Mouse (Mus musculus): Measurements from ENCODE around the gene Ttc17. TPM values are rescaled to one million over a fixed set of nuclear protein-coding genes. Genes with fewer than 3 reads are reported as not detected.
"Not testable (repeated sequence)": the region's sequence is repeated elsewhere in the genome, so short reads cannot be mapped to it uniquely, and the experiment has no call there.

Ttc17 gene
- total RNA-seq, 2 experiments from 2014 or later: 17.7 to 20.1 TPM

DNA sequence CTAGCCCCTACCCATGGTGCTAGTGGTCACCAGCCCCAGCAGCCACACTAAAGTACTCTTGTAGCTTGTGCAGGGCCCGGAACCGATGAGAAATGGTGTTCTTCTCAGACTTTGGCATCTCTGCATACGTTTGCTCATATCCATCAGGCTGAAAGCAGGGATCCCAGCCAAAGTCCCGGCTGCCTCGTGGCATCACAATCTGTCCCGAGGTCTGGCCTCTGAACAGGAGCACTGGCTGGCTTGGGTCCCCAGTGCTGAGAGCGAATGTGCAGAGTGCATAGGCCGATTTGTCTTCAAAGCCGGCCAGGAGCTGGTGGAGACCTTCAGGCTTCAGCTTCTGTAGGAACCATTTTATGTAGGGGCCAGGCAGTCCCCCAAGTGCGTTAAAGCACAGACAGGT, 22.0 kb downstream of the Ttc17 start:
- intact Hi-C loops (cut with DNase I); DNase-seq: not testable (repeated sequence)

DNA sequence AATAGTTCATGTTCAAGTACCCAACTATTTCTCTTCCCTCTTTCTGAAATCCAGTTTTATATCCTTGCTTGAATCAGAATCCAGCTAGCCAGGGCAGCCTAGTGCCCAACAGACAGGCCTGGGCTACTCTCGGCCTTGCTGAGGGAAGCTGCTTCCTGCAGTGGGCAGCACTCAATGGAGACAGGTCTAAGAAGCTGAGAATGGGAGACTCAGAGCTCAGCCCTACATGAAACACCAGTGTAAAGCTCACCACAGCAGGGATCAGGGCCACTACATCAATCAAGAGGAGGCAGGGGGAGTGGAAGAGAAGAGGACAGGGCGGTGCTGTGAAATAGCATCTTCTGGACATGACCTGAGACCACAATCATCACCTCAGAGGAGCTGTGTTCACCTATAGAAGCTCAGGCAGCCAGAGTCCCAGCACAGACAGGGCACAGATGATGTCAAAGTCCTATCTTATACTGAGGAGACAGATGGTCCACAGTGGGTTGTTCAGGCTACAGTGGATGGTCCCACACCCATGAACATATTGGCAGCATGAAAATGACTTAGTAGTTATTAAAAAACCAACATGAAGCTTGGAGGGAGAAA, 25.3 kb downstream of the Ttc17 start:
- DNase-seq: no peak
- intact Hi-C loops (cut with DNase I): no loop called here

DNA sequence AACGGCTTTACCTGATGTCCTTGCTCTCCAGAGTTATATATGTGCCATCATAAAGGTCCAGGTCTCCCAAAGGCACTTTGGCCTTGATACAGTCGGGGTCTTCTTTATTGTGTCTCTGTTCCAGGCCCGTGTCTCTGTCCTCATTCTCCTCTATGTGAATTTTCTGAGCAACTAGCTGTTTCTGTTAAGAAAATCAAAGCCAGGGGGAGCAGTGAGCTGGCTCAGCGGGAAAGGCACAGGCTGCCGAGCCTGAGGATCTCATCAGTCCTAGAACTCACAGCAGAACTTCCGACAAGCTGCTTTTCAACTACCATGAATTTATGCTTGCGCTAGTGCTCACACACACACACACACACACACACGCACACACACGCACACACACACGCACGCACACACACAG, 27.8 kb downstream of the Ttc17 start:
- no peak for DNase-seq
- intact Hi-C loops (cut with DNase I): no loop called here

DNA sequence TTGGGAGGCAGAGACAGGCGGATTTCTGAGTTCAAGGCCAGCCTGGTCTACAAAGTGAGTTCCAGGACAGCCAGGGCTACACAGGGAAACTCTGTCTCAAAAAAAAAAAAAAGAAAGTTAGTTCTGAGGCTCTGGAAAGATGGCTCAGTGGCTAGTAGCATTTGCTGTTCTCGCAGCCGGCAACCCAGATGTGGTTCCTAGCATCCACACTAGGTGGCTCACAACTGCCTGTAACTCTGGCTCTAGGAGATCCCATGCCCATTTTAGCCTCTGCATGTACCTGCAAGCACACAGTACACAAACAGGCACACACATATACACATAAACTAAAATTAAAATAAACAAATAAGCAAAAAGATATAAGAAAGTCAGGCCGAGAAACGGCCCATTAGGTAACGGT, 35.4 kb downstream of the Ttc17 start:
- peak in 1 of 2 experiments; percentile 6 for DNase-seq
- intact Hi-C loops (cut with DNase I): loop anchor here (5.0 kb wide), 1 partner anchor 51 kb away; no protein-coding TSS in a partner anchor

DNA sequence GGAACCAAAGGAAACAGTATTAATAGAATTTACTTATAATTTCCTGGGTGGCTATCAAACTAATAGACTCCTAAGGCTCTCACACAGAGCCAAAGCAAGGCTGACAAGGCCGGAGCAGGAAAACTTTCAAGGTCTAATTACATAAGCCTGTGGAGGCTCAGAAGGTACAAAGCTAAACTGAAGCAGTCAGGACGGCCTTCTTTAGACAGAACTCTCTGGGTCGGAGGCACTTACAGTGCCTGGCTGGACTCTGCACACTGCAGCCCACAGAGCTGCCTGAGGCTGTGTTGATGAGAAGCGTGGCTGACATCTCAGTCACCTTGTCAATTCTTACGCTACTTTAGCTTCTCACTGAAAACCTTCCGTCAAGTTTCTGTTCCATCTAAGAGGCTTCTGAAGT, 42.7 kb downstream of the Ttc17 start:
- no peak for DNase-seq
- intact Hi-C loops (cut with DNase I): no loop called here

DNA sequence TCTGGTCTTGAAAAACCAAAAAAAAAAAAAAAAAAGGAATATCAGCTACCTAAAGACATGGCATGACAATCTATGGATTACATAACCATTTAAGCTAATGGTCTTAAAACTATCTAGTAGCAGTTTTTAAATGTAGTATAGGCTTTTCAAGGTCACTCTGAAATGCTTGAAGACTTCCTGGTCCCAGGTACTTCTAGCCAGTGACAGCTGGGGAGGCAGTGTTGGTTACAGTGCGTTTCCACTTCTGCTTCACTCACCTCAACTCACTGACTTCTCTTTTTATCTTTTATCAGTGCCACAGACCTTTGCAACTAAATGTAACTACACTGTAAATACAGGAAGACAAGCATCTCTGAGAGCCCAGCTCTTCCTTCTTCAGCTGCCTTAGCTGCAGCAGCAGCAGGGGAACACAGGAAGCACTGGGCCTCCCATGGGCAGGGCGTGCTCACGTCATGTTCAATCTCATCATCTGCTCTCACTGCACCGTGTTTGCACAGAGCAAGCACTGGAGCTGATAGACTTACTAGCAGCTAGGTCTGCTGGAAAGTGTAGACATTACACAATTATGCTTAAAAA, 46.0 kb downstream of the Ttc17 start:
- intact Hi-C loops (cut with DNase I): no loop called here
- no peak for DNase-seq

DNA sequence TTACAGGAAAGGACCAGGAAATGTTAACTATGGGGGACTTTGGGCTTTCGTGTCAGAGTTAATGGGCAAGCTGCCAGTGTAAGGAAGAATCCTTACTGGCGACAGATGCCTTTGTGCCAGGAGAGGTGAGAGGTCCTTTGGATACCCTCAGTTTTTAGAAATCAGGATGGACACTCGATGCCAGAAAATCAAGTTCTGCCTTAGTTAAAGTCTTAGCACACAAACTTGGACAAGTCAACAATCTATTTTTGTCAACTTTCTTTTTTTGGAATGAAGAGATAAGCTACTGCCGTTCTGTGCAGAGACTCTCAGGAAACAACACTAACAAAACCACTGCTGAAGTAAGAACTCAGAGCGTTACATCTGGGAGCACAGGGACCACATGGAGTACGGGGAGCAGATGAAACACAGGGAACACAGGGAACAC, 58.3 kb downstream of the Ttc17 start:
- intact Hi-C loops (cut with DNase I): no loop called here
- DNase-seq: no peak

DNA sequence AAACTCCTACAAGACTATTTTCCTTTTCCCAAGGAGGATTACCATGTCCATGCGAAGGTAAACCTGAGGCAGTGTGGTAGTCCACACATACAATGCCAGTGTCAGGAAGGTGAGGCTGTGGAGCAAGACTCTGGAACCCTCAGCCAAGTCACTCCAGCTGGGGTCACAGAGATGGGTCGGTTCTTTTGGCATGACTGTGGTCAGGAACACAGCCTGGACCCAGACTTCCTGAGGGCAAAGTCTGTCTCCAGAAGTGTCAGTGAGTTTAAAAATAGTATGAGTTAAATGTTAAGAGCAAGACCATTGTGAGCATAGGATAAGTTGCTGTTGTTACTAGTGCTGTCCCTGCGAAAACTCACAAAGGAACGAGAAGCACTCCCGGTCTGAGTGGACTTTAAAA, 59.7 kb downstream of the Ttc17 start:
- intact Hi-C loops (cut with DNase I): no loop called here
- DNase-seq: no peak

DNA sequence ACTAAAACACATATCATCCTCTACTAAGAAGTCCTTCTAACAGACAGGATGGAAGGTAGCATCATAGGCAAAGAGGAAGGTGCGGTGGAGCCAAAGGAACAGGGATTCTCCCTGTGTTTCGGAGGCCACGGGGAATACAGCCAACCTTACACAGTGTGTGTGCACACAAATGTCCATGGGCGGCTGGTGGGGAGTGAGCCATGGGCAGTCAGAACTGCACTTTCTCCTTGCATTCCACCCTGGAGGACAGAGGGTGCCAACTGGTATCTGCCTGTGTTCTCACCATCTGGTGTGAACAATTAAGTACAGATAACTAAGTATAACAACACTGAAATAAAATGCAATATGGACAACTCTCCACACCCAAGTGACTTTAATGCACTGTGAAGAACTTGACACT, 61.9 kb downstream of the Ttc17 start:
- intact Hi-C loops (cut with DNase I): no loop called here
- DNase-seq: no peak

DNA sequence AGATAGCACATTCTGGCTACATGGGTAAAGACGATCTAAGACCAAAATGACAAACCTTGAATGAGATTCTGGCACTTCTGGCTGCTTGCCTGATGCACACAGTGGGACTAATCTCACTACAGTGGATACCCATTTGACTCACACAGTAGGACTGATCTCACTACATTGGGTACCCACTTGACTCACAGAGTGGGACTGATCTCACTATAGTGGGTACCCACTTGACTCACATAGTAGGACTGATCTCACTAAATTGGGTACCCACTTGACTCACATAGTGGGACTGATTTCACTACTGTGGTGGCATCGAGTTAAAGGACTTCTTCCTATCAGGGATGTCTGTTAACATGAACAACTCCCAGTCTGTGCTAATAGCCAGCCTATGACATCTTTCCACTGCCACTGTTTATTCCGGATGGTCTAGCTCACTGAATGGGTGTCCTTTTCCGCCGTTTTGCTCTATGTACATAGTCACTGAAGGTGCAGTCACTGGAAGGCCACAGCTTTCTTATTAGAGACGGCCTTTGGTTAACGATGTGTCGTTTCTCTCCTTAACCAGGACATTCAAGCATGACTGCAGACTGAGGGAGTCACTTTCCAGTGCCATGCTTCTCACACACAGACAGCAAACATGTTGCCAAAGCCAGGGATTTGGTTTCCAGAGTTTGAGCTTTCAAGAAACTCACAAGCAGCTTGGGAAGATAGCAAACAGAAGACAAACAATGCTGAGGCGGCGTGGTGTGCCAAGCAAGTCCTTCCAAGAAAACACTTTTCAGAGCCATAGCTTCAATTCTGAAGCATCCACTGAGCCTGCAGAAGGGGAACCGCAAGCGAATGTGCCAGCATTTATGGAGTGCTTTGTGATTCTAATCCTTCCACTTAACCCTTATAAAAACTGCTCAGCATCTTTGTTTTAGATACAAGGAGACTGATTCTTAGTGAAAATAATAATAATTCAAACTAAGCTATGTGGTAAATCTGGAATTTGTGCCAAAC, 62.9 kb downstream of the Ttc17 start:
- intact Hi-C loops (cut with DNase I): no loop called here
- DNase-seq: no peak

DNA sequence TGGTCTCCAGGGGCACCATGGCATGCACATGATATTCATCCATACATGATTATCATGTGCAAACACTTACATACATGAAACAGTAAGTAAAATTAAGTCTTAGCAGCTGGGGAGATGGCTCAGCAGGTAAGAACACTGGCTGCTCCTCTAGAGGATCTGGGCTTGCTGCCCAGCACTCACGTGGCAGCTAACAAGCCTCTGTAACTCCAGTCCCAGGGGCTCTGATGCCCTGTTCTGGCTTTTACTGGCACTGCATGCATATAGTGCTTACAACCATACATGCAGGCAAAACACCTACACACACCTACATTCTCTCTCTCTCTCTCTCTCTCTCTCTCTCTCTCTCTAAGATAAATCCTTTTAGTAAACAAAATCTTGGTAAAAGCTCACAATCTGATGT, 65.7 kb downstream of the Ttc17 start:
- intact Hi-C loops (cut with DNase I): no loop called here
- DNase-seq: no peak

DNA sequence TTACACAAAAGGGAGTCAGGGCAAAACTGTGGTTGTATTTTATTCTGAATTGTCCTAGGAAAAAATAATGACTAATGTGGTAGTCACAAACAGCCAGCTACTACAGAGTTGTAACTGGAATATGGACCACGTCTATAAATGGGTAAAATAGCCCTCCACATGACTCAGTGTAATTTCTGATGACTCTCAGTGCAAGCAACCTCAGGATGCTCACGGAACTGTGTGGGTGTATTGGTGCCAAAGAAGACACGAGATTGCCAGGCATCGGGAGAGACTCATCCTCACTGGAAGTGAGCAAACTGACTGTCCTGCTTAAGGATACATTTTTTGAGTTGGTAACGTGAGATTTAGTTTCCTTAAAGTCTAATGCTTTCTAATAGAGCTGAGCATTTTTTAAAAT, 67.0 kb downstream of the Ttc17 start:
- intact Hi-C loops (cut with DNase I): no loop called here
- no peak for DNase-seq

DNA sequence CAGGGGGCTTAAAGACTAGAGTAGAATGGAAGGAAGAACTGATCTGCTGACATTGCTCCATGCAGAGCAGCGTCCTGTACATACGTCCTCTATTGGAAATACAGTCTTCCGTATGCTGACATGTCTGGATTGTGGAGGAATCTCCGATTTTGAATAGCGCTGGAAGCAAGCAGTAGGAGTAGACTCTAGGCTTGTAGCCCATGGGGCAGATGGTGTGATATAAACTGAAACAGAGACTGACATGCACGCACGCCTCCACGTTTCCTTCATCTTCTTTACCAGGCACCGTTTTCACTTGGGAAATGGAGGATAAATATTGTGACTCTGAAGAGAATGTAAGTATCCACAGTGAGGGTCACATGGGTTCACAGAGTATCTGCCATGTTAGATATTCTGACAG, 70.2 kb downstream of the Ttc17 start:
- no peak for DNase-seq
- intact Hi-C loops (cut with DNase I): no loop called here

DNA sequence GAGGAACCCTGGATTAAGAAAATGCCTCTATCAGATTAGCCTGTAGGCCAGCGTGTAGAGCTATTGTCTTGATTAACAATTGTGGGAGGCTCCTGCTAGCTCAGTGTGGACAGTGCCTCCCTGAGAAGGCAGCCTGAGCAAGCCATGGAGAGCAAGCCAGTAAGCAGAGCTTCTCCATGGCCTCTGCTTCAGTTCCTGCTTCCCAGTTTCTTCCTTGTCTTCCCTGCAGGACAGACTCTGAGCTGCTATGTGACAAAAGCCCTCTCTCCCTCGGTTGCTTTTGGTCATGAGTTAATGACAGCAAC, 71.8 kb downstream of the Ttc17 start:
- intact Hi-C loops (cut with DNase I): no loop called here
- DNase-seq: no peak

DNA sequence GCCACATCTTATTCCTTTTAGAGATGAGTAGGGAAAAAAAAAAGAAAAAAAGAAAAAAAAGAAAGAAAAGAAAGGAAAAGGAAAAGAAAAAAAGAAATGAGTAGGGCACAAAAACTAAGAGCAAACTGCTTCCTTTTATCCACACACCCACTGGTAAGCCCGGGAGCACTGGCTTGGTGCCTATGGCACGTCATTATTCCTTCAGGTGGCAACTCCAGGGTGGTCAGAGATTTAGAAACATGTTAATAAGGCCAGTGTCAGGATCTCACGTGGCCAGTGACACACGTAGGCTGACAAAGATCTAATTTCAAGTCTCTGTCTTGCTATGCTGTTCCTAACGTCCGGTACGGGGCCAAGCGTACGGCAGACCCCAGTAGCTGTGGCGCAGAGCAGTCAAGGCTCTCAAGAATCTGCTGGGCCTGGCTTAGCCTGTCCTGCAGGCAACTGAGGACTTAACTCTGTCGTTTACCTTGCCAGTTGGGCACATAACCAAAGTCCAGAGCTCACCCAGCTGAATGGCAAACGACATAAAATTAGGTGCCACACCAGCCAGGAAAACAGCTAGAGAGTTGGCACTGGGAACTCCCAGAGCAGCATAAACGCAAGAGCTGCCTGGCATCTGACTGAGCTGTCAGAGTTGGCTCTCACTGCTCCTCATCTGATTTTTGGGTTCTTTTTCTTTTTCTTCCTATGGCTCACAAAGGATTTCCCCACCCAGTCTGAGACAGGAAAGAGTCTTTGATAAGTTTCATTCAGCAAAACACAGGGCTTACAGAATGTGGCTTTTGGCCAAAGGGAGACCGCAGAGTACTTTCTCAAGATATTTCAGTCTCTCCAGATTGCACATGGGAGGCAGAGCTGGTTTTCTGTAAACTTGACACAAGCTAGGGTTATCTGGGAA, 72.4 kb downstream of the Ttc17 start:
- peak in 1 of 2 experiments; percentile 23 for DNase-seq
- intact Hi-C loops (cut with DNase I): no loop called here

DNA sequence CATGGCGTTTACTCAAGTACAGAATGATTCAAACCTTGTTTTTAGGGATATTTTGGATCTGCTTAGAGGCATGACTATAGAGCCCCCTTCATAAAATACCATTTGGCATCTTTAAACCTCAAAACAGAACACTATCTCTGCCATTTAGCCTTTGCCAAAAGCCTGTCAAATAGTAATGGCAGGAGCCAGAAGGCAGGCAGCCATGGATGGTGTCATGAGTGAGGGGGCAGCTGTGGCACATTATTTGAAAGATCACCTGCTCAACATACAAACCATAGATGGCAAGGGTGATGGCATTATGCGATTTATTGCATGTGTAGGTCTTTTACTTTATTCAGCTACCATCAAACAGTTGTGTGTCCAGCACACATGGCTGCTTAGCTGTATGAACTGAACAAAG, 73.4 kb downstream of the Ttc17 start:
- intact Hi-C loops (cut with DNase I): no loop called here
- no peak for DNase-seq

DNA sequence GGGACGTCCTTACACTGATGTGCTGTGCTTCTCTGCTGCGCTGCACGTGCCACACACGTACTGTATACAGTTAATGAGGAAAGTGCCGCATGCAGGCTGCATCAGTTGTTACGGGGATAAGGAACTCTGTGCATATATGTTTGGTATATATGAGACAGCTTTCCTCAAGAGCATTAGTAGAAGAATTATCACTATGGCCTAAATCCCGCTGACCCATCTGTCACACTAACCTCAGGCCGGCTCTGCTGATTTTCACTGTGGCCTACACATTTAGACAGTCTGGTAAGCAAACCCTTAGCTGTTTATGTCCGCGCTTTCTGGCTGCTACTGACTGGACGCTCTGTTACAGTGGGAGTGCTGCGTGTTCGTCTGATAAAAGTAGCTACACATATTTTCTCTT, 77.2 kb downstream of the Ttc17 start:
- no peak for DNase-seq
- intact Hi-C loops (cut with DNase I): no loop called here

DNA sequence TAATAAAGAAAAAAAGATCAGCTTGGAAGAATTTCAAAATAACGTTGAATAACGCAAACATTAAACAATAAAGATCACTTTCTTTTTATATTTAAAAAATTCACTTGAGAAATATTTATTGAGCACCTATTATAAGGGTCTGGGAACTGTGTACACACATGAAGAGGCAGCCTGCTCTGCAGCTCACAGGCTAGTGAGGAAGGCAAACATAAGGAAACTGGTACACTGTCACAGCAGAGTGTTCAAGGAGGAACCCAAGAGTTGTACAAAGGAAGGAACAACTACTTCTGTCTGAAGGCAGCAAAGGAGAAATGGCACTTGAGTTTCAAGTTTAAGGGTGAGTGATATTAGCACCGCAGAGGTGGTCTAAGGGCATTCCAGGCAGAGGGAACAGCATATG, 78.7 kb downstream of the Ttc17 start:
- intact Hi-C loops (cut with DNase I): no loop called here
- no peak for DNase-seq

DNA sequence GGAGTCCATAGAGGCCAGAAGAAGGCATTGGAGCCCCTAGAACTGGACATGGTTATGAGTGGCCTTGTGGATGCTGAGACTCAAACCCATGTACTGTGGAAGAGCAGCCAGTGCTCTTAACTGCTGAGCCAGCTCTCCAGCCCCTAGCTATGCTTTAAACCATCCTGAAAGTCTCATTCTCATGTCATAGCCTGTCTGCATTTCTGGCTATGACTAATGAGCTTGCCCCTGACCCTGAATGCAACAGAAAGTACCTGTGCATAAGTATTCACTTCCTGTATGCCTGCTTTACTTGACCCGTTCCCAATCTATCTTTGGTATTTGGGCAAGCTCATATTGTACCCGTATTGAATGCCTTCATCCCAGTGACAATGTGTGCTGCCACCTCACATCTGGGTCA, 86.7 kb downstream of the Ttc17 start:
- no peak for DNase-seq
- intact Hi-C loops (cut with DNase I): no loop called here

DNA sequence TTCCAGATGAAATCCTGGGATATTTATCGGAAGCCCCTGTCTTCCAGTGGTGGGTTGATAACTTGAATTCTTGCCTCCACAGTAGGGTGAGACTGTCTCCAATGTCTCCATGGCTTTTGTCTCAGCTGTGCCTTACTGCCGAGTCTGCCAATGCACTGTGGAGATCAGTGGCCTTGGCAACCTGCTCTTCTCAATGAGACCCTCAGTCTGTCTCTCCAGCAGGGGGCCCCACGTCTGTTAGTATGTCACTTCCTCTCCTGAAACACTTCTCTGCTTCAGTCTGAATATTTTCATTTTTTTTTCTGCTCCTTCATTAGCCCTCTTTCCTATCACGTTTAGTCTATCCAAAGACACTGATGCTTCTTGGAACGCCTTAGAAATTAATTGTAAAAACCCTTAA, 90.0 kb downstream of the Ttc17 start:
- no peak for DNase-seq
- intact Hi-C loops (cut with DNase I): no loop called here

DNA sequence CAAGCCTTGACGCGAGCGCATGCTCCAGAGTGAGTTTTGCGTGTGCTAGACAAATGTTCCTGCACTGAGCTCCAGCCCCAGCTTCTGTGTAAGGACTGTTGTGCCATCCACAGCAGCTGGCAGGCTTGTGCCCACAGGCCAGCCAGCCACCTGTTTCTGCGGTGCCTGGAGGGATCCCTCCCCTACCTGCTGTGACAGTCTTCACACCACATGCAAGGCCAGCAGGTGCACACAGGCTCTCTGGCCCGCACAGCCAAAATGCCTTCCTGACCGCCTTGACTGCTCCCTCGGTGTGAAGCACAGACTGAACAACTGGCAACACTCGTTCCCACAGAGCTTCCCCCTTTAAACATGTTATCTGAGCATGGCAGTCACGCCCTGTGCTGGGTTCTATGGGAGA, 102.5 kb downstream of the Ttc17 start:
- intact Hi-C loops (cut with DNase I): no loop called here
- no peak for DNase-seq

Measured in gastrocnemius, postnatal 36 days (tissue).